Mouse (Mus musculus) cortical plate, adult 2 months (tissue): ENCODE data around the gene Atp2b4. TPM values are rescaled to one million over a fixed set of nuclear protein-coding genes. Genes with fewer than 3 reads are reported as not detected.
"Not testable (repeated sequence)": the region's sequence is repeated elsewhere in the genome, so short reads cannot be mapped to it uniquely, and the experiment has no call there.

Source experiments
- H3K27ac ChIP-seq: fragments of 200-500 bp; 2 replicates; pipeline ENCODE4 v1.5.1; 2012; ENCODE audit warnings: low read length, control low read depth, inconsistent platforms; ENCODE audit not compliant: insufficient read depth
- H3K4me1 ChIP-seq: fragments of 200-500 bp; 2 replicates; pipeline ENCODE4 v1.6.1; 2011; ENCODE audit warnings: low read length; ENCODE audit not compliant: control insufficient read depth, insufficient read depth
- H3K4me3 ChIP-seq: fragments of 200-500 bp; 2 replicates; pipeline ENCODE4 v1.5.1; 2011; ENCODE audit warnings: mild to moderate bottlenecking, low read length, control low read depth; ENCODE audit not compliant: insufficient read depth
- CTCF ChIP-seq: fragments of 200-500 bp; IDR thresholded peaks from 2 replicates; pipeline ENCODE4 v1.5.1; 2011; ENCODE audit warnings: mild to moderate bottlenecking, control low read depth, low read length; ENCODE audit not compliant: insufficient read depth; ENCODE audit errors: extremely low read depth
- POLR2A ChIP-seq: fragments of 200-500 bp; IDR thresholded peaks from 2 replicates; pipeline ENCODE4 v1.6.1; 2011; ENCODE audit warnings: mild to moderate bottlenecking, low read length, control low read depth; ENCODE audit not compliant: insufficient read depth; ENCODE audit errors: extremely low read depth
- polyA plus RNA-seq: library from polyadenylated mRNA; depleted of rRNA; stranded (reverse); fragments of >200 nt; gene quantifications from 2 replicates; pipeline ENCODE4 v1.2.3, GENCODE M21; 2012

The Atp2b4 gene
- polyA plus RNA-seq, 1 experiment: 63.4 TPM

- Histone ChIP-seq H3K4me3 (no peak within 1 kb of the TSS), H3K4me1 (peaks cover 3% of the 10 kb centered on the region), H3K27ac (no peak within 1 kb of the TSS)
- TF ChIP-seq POLR2A (no peak), CTCF (no peak)
Measured at GRCm38 (mm10) chr1:133689897-133690296, 110.9 kb downstream of the Atp2b4 start, which contains the start of gene Lax1. Gene Lax1 (minus strand): TSS chr1:133690108.

- Histone ChIP-seq H3K27ac (no peak overlapping the region), H3K4me1 (peaks cover 3% of the 10 kb centered on the region), H3K4me3 (no peak overlapping the region)
- TF ChIP-seq POLR2A: no peak
- no peak for TF ChIP-seq CTCF
Measured at GRCm38 (mm10) chr1:133688301-133688700, 112.5 kb downstream of the Atp2b4 start.

- no peak overlapping the region for H3K27ac ChIP-seq
- H3K4me1 ChIP-seq: peaks cover 3% of the 10 kb centered on the region
- TF ChIP-seq CTCF (no peak), POLR2A (no peak)
- no peak overlapping the region for H3K4me3 ChIP-seq
Measured at GRCm38 (mm10) chr1:133685749-133686519, 114.9 kb downstream of the Atp2b4 start.

DNA sequence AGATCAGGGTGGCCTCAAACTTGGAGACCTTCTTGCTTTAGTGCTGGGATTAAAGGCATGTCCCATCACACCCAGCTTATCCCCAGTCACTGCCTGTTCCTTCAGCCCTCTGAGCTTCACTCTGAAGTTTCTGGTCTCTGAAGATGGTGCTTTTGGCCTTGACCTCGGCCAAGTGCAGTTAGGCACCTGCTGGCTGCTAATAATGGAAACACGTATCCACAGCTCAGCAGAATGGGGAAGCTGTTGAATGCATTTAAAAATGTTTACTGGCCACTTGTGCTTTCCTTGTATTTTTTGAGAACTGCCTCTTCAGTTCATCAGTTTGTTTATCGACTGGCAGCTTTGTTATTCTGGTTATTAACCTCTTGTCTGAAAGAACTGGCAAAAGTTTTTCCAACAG is 129.0 kb downstream of the Atp2b4 start:
- no peak overlapping the region for H3K4me3 ChIP-seq
- H3K27ac ChIP-seq: no peak overlapping the region
- TF ChIP-seq CTCF (no peak), POLR2A (no peak)
- H3K4me1 ChIP-seq: no peaks in the 10 kb centered on the region

DNA sequence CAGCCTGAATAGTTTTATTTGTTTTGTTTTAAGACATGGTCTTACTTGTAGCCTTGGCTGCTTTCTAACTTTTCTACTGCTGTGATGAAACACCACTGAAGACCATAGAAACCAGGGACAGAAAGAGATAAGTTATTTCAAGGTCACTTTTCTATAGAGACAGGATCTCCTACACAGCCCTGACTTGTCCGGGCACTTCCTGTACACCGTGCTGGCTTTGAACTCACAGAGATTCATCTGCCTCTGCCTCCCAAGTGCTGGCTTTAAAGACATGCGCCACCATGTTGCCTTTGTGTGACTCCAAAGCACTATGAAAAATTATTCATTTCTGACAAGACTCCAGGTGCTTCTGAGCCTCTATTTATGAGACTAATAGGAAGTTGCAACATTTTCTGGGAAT is 129.6 kb downstream of the Atp2b4 start:
- TF ChIP-seq POLR2A (no peak), CTCF (no peak)
- Histone ChIP-seq H3K4me3 (no peak overlapping the region), H3K4me1 (no peaks in the 10 kb centered on the region), H3K27ac (no peak overlapping the region)

GRCm38 (mm10) chr1:133670776-133671175 is 130.1 kb downstream of the Atp2b4 start:
- no peak overlapping the region for H3K4me3 ChIP-seq
- TF ChIP-seq POLR2A: no peak
- H3K27ac ChIP-seq: no peak overlapping the region
- no peaks in the 10 kb centered on the region for H3K4me1 ChIP-seq

DNA sequence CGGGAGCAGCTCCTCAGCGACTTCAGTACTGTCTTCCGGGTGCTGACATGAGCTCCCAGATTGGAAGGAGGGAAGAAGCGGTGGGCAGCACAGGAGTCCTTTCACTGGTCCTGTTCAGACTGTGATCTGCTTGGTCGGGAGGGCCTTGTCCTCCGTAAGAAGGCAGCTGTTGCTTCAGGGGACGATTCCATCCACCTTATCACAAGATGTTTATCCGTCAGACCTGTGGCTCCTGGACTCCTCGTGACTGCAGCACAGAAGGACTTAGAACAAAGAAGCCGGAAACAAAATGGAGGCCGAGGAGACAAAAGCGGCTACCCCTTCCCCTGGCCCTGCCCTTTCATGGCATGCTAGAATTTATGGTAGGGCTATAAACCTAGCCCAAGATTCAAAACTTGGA is 130.7 kb downstream of the Atp2b4 start:
- TF ChIP-seq CTCF (no peak), POLR2A (no peak)
- no peak overlapping the region for H3K4me3 ChIP-seq
- H3K4me1 ChIP-seq: no peaks in the 10 kb centered on the region
- no peak overlapping the region for H3K27ac ChIP-seq

DNA sequence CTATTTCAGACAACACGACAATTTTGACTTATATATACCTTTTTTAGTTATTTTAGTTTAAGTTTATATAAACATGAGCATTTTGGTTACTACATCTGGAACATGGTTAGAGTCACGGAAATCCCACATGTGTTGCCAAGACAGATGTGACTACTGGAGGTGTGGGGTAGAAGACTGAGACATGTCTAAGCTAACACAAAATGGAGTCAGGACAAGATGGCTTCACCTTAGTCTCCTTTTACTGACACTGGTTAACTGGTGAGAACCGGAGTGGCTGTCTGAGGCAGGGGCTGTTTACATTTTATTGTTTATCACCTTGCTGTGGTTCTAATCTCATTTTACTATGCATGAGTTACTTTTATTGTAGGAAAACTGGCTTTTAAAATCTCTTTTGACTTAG is 132.2 kb downstream of the Atp2b4 start:
- Histone ChIP-seq H3K27ac (no peak overlapping the region), H3K4me1 (peaks cover 2% of the 10 kb centered on the region), H3K4me3 (no peak overlapping the region)
- TF ChIP-seq POLR2A (no peak), CTCF (no peak)

DNA sequence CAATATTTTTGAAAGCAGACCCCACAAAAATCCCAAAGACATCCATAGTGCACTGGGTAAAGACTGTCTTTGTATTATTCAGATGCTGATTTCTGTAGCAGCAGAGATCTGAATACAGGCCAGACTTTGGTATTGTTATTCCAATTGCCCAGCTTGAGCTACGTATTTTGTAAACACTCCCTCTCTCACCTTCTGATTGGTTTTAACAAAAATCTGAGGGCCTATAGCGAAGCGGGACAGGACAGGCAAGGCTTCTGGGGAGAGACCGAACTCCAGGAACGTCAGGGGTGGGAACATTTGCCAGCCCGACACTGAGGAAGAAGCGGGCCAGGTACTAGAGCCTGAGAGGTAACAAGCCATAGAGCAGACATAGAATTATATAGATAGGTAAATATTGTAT is 133.1 kb downstream of the Atp2b4 start:
- Histone ChIP-seq H3K4me1 (peaks cover 3% of the 10 kb centered on the region), H3K4me3 (no peak overlapping the region), H3K27ac (no peak overlapping the region)
- TF ChIP-seq CTCF: no peak
- no peak for TF ChIP-seq POLR2A

DNA sequence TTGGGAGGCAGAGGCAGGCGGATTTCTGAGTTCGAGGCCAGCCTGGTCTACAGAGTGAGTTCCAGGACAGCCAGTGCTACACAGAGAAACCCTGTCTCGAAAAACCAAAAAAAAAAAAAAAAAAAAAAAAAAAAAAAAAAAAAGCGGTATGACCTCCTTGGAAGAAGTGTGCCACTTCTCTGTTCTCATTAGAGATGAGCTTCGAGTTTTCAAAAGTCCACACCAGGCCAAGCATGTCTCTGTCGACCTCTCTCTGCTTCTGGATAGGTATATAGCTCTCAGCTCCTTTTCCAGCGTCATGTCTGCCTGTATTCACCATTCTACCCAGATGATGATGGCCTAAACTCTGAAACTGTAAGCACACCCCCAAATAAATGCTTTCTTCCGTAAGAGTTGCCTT is 135.1 kb downstream of the Atp2b4 start:
- H3K27ac ChIP-seq, H3K4me3 ChIP-seq, H3K4me1 ChIP-seq: not testable (repeated sequence)
